Mouse (Mus musculus): ENCODE measurements around the gene Gm12666. TPM values are rescaled to one million over a fixed set of nuclear protein-coding genes. Genes with fewer than 3 reads are reported as not detected.
"Not testable (repeated sequence)": the region's sequence is repeated elsewhere in the genome, so short reads cannot be mapped to it uniquely, and the experiment has no call there.

Gene Gm12666
- not detected in 2 replicates for polyA plus RNA-seq (2015; fragmentation: Nextera tagmentation; extraction: Ambion mirVana)

DNA sequence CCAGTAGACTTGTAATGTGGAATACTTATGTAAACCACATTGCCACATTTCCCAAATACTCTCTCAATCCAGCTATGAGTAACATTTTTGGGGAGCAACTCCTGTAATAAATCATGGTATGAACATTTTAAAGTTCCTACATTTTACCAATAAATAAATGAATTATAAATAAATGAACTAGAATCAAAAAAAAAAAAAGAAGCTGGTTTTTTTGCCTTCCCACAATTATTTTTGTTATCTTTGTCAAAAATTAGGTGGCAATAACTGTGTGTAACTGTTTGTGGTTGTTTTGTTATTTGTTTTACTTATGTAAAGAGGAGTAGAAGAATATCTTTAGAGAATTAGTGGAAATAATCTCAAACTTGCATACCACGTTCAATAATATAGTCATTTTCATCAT is at the start of gene Gm12666:
Gene Gm12666, minus strand, starts transcription at position 101 of the 400 bp plus-strand sequence.
- not testable (repeated sequence) for H3K4me3 ChIP-seq; H3K36me3 ChIP-seq; H3K27ac ChIP-seq (replicated peaks); H3K27me3 ChIP-seq; ATAC-seq (replicated peaks); H3K4me1 ChIP-seq; H3K9me3 ChIP-seq; H3K9ac ChIP-seq (replicated peaks); H3K4me2 ChIP-seq (replicated peaks)
- 85% methylated on average over 1 of the region's 1 CpGs for WGBS

DNA sequence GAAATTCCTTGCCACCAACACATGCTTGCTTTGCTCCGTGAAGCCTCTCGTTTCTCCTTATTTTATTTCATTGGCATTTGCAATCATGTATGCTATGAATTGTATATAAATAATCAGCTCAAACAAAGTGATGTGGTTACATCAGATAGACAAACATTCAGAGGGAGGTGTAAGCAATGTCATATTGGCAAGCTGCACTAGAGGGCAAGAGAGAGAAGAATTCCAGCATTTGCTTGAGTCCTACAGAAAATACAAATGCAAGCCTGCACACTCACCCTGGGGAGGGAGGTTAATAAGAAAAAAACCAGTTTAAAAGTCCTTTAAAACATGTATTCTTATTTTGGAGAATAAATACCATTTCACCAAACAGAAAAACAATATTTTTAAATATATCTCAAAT is 34.8 kb upstream of the Gm12666 start:
- 81% methylated on average over 2 of the region's 2 CpGs for WGBS

DNA sequence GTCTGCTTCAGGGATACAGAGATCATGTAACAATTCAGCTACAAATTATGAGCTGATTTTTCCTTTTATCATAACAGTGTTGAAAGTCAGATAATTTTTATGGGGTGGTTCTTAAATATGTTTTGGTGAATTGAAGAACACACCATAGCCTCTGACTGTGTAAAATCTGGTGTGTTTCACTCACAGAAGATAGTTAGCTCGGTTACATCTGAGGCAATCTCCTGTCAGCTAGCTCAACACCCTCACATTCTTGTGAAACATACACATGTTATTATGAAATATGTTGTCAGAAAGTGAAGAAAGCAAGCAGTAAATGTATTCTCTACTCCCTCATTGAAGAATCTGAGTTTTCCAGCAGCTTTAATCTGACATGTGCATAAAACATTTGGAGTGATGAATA is 24.7 kb upstream of the Gm12666 start:
- no peak for ATAC-seq (replicated peaks)
- H3K27ac ChIP-seq (replicated peaks): no peak overlapping the region
- H3K36me3 ChIP-seq: no peaks in the 10 kb centered on the region
- H3K9ac ChIP-seq (replicated peaks): no peak overlapping the region
- H3K4me3 ChIP-seq: no peak overlapping the region
- H3K27me3 ChIP-seq: no peaks in the 10 kb centered on the region
- WGBS: 75% methylated on average over 1 of the region's 1 CpGs
- no peaks in the 10 kb centered on the region for H3K4me1 ChIP-seq
- no peak overlapping the region for H3K4me2 ChIP-seq (replicated peaks)
- H3K9me3 ChIP-seq: no peaks in the 10 kb centered on the region

More for the DNA sequence above, 34.8 kb upstream of the Gm12666 start:
- H3K27me3 ChIP-seq: no peaks in the 10 kb centered on the region
- no peaks in the 10 kb centered on the region for H3K36me3 ChIP-seq
- no peak overlapping the region for H3K27ac ChIP-seq (replicated peaks)
- no peak overlapping the region for H3K4me3 ChIP-seq
- no peak overlapping the region for H3K4me2 ChIP-seq (replicated peaks)
- no peak for ATAC-seq (replicated peaks)
- no peaks in the 10 kb centered on the region for H3K4me1 ChIP-seq
- H3K9me3 ChIP-seq: no peaks in the 10 kb centered on the region
- no peak overlapping the region for H3K9ac ChIP-seq (replicated peaks)

DNA sequence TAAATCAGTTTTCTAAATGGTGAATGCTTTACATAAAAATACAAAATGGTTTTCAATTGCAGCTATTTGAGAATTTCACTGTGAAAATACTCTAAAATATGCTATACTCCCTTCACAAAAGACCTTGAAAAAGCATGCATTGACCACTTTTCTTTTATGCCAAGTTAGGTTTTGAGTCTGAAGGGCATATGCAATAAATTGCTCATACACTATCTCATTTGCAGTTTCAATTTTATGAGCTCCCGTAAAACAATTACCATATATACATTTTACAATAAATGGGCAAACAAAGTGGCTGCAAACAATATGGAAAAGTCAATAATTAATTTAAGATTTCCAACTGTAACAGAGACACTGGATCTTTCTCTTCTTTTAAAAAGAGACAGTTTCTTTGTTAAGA is 38.9 kb downstream of the Gm12666 start:
- WGBS: 77% methylated on average over 1 of the region's 1 CpGs
- H3K4me2 ChIP-seq (replicated peaks): no peak overlapping the region
- H3K27me3 ChIP-seq: no peaks in the 10 kb centered on the region
- no peaks in the 10 kb centered on the region for H3K4me1 ChIP-seq
- H3K36me3 ChIP-seq: no peaks in the 10 kb centered on the region
- no peak overlapping the region for H3K9ac ChIP-seq (replicated peaks)
- ATAC-seq (replicated peaks): no peak
- H3K9me3 ChIP-seq: no peaks in the 10 kb centered on the region
- H3K4me3 ChIP-seq: no peak overlapping the region
- H3K27ac ChIP-seq (replicated peaks): no peak overlapping the region

DNA sequence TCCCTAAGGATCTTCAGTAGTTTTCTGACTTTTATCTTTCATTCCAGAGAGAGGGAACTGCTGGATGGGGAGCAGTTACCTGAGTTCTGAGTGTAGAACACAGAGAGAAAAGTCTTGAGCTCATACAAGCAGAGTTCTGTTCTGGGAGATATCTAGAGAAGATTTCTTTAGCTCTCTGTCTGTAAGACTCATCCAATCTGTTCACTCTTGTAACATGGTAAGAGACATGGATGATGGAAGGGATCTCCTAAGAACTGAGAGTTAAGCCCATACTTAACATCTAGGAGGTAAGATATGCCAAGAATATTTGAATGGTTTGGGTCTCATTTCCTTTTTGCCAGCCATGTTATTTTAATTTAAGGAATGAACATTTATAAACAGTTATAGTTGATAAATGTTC is 44.4 kb downstream of the Gm12666 start, which contains the start of gene Izumo3:
Gene Izumo3, minus strand, starts transcription at position 101 of the 400 bp plus-strand sequence.
- ATAC-seq (replicated peaks): no peak

More for the DNA sequence above, 44.4 kb downstream of the Gm12666 start, which contains the start of gene Izumo3:
- no peak within 1 kb of the TSS for H3K4me2 ChIP-seq (replicated peaks)
- no peaks in the 10 kb centered on the region for H3K4me1 ChIP-seq
- H3K36me3 ChIP-seq: no peaks in the 10 kb centered on the region
- no peak within 1 kb of the TSS for H3K9ac ChIP-seq (replicated peaks)
- no peak within 1 kb of the TSS for H3K27ac ChIP-seq (replicated peaks)
- no peaks in the 10 kb centered on the region for H3K9me3 ChIP-seq
- no peaks in the 10 kb centered on the region for H3K27me3 ChIP-seq
- H3K4me3 ChIP-seq: no peak within 1 kb of the TSS

Other genes starting within 250 kb of the Gm12666 start
- gene Izumo3, start 44.5 kb downstream of the Gm12666 start, polyA plus RNA-seq (2015; fragmentation: Nextera tagmentation; extraction: Ambion mirVana): not detected in 2 replicates

Data from forebrain, embryonic 15.5 days (tissue).